Mouse (Mus musculus): ENCODE results near the gene Lsm4.

The Lsm4 gene

GRCm38 (mm10) chr8:70701048-70701981, 28.3 kb downstream of the Lsm4 start:
- no peak for DNase-seq (ENCODE audit: low read depth)

DNA sequence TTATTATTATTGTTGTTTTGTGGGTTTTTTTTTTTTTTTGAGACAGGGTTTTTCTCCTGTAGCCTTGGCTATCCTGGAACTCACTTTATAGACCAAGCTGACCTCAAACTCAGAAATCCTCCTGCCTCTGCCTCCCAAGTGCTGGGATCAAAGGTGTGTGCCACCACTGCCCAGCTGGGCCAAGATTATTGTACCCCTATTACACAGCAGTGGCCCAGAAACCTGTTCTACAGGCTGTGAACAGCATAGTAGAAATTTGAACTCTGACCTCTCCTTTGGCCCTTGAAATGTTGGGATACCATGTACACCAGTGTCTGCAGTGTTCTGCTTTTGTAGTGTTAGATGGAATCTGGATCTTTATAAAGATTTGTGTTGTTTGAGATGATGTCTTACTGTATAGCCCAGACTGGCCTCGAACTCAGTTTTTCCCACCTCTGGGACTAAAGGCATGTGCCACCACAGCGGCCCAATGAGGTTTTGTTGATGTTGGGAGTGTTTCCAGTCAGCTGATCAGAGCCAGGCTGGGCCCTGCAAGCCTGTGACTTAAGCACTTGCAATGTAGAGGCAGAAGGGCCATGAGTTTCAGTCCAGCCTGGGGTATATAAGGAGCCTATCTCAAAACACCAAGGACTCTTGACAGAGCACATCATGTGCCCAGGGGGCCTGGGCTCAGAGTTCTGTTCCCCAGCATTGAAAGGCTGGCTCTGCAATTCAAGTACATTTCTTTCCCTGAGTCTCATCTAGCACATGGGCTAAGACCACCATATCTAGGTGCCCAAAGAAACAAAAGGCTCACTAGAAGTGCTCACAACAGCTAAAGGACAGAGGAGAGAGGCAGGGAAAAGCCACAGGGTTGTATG, 29.2 kb downstream of the Lsm4 start:
- peak; percentile 64 for DNase-seq (ENCODE audit: low read depth)

DNA sequence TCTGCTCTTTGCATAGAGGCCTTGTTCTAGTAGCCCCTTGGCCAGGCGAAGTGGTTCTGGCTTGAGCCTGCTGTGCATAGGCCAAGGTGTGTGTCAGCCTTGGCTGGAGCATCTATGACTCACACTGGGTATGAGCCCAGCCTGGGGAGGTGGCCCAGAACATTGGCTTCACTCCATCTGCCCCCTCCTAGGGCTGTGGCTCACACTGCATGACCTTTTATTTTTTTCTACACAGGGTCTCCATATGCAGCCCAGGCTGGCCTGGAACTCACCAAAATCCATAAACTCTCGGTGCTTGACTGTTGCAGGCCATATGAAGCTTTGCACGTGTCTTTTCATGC, 29.8 kb downstream of the Lsm4 start:
- DNase-seq (ENCODE audit: low read depth): no peak

DNA sequence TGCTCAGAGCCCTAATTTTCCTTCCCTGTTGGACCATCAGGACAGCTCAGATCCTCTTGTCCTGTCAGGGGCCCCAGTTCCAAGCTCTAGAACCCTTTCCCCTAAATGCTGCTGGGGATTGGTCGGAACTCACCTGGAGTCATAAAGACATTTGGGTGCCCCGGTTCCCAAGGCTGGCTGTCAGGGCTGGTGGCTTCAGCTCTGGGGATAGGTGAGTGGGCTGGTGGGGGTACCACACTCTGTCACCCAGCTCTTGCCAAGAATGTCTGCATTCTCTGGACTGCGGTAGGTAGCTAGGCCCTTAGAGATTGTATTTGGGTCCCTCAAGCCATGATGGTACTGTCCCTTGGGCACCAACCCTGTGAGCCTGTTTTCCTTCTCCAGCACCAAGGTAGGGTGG, 30.2 kb downstream of the Lsm4 start, which contains the start of gene Iqcn:
Iqcn (plus strand) TSS at position 171 of the 400 bp plus-strand sequence.
- no peak for DNase-seq (ENCODE audit: low read depth)

GRCm38 (mm10) chr8:70708281-70708680, 35.2 kb downstream of the Lsm4 start:
- DNase-seq (ENCODE audit: low read depth): no peak

DNA sequence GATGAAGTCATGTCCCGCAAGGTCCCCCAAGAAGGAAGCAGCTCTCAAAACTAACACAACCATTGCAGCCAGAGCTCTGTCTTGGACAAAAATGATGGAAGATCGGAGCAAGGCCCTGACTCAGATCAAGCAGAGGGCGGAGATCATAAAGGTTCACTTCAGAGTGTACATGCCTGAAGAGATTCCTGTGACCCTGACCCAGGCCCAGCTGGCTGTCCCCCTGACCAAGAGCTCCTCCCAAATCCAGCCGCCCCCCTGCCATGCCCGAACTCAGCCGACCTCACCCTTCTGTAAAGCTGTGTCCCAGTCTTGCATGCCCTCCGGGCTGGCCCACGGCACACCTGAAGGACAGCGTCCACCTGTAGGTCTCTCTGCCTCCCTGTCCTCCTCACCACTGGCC, 36.7 kb downstream of the Lsm4 start:
- DNase-seq (ENCODE audit: low read depth): no peak

- no peak for DNase-seq (ENCODE audit: low read depth)
These were observed 37.2 kb downstream of the Lsm4 start for GRCm38 (mm10) chr8:70710296-70710695.

DNA sequence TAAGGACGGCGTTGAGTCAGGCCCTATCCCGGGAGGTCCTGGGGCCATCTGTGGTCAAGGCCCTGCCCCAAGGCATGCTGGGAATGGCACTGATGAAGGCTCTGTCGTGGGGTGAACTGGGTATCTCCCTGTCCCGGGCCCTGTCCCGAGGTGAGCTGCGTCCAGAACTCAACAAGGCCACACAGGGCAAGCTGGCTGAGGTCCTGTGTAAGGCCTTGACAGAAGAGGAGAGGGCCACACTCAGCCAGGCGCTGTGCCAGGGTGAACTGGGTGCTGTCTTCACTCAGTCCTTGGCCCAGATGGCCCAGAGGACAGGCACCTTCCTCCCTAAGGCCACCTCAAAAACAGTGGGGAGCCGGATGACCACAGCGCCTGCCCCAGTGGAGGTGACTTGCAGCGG, 38.0 kb downstream of the Lsm4 start:
- no peak for DNase-seq (ENCODE audit: low read depth)

DNA sequence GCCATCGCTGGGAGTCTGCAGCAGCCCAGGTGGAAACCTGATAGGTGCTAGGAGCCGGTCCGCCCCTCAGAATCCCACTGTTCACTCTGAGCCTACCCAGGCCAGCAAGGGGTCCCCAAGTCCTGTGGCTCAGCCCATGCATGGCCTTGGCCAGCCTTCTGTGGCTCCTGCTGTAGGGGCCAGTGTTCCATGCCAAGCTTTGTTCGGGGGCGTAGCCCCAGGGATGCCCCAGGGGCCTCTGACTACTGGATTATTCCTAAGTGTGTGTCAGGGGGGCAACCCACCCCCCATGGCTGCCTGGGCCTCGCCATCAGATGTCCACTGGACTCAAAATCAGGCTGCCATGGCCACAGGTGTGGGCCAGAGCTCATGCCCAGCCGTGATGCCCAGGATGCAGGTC, 40.9 kb downstream of the Lsm4 start:
- DNase-seq (ENCODE audit: low read depth): no peak

GRCm38 (mm10) chr8:70715086-70715485, 42.0 kb downstream of the Lsm4 start:
- DNase-seq (ENCODE audit: low read depth): no peak

DNA sequence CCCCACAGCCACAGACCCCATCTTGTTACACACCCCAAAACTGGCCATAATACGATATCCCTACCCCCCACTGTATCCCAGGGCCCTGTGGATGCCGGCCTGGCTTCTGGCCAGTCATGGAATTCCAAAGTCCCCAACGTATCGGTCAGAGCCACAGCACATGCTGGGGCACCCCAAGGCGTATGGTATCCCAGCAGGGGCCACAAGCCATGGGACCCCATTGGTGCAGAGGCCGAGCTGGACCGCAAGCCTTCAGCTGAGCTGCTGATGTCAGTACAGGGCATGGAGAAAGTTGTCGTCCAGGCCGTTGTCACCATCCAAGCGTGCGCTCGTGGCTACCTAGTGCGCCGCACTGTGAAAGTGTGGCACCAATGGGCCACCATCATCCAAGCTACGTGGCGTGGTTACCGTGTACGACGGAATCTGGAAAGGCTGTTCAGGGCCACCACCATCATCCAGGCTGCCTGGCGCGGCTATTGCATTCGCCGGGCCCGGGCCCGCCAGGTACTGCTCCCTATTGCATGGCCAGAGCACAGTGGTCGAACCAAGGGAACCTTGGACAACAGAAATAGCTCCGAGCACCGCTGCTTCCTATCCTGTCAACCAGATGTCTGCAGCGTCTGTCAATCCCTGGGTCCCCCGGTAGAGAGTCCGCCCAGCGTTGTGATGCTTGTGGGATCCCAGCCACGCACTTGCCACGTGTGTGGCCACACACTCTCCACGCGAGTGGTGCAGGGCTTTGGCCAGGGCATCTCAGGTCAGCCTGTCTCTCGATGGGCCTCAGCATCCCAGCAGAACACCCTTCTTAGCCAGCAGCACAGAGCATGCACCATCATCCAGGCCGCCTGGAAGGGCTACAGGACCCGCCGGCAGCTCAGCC, 43.7 kb downstream of the Lsm4 start:
- DNase-seq (ENCODE audit: low read depth): no peak

DNA sequence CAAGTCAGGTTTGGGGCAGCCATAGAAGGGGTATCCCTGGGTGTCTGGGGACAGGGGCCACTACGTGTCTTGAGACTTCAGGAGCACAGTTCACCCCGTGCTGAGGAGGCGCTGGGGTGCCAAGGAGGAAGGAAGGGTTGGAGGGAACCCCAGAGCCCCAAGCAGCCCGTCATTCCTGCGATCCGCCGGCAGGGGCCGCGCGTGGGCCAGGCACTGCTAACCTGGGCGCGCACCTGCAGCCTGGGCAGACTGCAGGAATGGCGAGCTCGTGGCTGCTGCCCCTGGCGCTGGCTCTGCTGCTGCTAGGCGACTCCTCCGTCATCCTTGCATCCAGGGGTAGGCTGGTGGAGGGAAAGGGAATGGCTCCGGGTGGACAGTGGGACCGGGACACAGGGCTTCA, 45.2 kb downstream of the Lsm4 start, which contains the start of gene Gm3336:
Gm3336 (plus strand) TSS at position 247 of the 400 bp plus-strand sequence.
- peak; percentile 85 for DNase-seq (ENCODE audit: low read depth)

- DNase-seq (ENCODE audit: low read depth): no peak
These were observed 46.8 kb downstream of the Lsm4 start for GRCm38 (mm10) chr8:70719796-70720270.

DNA sequence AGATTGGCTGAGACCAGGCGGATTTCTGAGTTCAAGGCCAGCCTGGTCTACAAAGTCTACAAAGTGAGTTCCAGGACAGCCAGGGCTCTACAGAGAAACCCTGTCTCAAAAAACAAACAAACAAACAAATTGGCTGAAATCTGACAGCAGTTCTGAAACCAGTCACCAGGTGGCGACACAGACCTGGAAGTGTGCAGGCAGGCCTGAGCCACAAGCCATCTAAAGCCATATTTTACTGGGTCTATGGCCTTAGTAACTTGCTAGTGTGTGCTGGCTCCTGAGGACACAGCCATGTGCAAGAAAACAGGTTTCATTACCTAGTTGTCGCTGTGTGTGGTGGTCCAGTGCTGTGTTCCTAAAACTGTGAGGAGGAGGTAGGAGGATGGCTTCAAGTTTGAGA, 47.7 kb downstream of the Lsm4 start:
- DNase-seq (ENCODE audit: low read depth): peak; percentile 90

DNA sequence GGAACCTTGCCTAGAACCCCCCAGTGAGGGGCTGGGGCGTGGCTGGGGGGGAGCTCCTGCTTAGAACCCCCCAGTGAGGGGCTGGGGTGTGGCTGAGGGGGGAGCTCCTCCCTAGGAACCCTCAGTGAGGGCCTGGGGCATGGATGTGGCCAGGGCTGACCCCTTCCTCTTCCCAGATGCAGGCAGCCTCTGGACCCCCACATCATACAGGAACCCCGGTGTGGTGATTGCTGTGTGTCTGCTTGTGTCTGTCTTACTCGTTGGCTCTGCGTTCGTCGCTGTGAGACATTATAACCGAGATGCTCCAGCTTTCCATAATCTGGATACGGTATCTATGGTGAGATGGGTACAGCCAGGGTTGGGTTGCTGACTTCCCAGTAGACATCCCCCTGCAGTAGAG, 48.6 kb downstream of the Lsm4 start:
- DNase-seq (ENCODE audit: low read depth): no peak

- DNase-seq (ENCODE audit: low read depth): no peak
These were observed 50.6 kb downstream of the Lsm4 start, which contains the start of gene Pde4c for GRCm38 (mm10) chr8:70723486-70724210. Gene Pde4c (plus strand): TSS chr8:70723720.

- DNase-seq (ENCODE audit: low read depth): no peak
These were observed 51.2 kb downstream of the Lsm4 start for GRCm38 (mm10) chr8:70724216-70724615.

DNA sequence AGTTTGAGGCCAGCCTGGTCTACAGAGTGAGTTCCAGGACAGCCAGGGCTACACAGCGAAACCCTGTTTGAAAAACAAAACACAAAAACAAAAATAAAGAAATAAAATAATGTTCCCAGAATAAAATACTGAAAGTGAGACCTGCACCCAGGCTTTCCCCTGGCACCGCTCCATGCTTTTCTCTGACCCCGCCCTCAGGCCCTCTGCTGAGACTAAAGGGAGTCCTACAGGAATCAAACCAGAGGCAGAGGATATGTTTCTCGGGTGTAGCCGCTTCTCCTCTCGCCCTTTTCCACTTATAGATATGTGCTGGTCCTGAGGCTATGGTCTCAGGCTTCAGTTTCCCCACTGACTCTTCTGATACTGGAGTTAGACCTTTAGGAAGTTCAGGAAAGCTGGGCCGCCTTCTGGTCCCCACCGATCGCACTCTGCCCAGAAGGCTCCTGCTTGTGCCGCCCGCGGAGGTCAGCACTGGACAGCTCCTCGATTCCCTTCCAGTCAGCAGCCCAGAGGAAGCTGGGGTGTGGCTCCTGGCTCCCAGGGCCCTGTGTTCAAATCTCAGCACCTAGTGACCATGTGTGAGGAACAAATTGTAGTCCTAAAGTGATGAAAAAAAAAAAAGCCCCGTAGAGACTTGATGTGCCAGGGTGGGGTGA, 52.9 kb downstream of the Lsm4 start:
- no peak for DNase-seq (ENCODE audit: low read depth)

GRCm38 (mm10) chr8:70726721-70727120, 53.7 kb downstream of the Lsm4 start:
- DNase-seq (ENCODE audit: low read depth): no peak

Data from naive thymus-derived CD4-positive, alpha-beta T cell, adult 2 months (primary cell).